8 mouse cellular contexts compared by ENCODE assay signal in genomic region chr2:35107984-35108635, GRCm38 (mm10). TPM values are rescaled to one million over a fixed set of nuclear protein-coding genes. Genes with fewer than 3 reads are reported as not detected.
DNase-seq lines count a peak whose midpoint lies in the region; ATAC-seq and TF ChIP-seq lines count a peak whose summit lies in the region.

No protein-coding gene starts in this region.

- intact Hi-C loops in gastrocnemius, postnatal 14 days (cut with DNase I; ENCODE audit: low total_unique reads): loop anchor here (5.0 kb wide), 1 partner anchor 61 kb away; no protein-coding TSS in a partner anchor

- no peak for ATAC-seq in lung, embryonic 14.5 days (ENCODE audit: insufficient read depth)
- no peak for ATAC-seq in forebrain, embryonic 13.5 days

- WGBS in spleen, adult 2 months: 36% methylated on average over 5 of the region's 5 CpGs
- 52% methylated on average over 5 of the region's 5 CpGs for WGBS in lung, embryonic 14.5 days
- 53% methylated on average over 5 of the region's 5 CpGs for WGBS in forebrain, embryonic 13.5 days

- H3K4me2 ChIP-seq in lung, embryonic 14.5 days: no peak overlapping the region
- no peak overlapping the region for H3K4me2 ChIP-seq in forebrain, embryonic 13.5 days

- TF ChIP-seq POLR2A in spleen, adult 2 months (IDR thresholded peaks at IDR 0.05; ENCODE audit: low read depth, low read length): no peak

- no peak overlapping the region for H3K4me3 ChIP-seq in spleen, adult 2 months (ENCODE audit: extremely low read depth, insufficient read depth, insufficient read length)
- no peak overlapping the region for H3K4me3 ChIP-seq in lung, embryonic 14.5 days (ENCODE audit: low read depth, low read length)
- no peak overlapping the region for H3K4me3 ChIP-seq in forebrain, embryonic 13.5 days

- H3K9me3 ChIP-seq in lung, embryonic 14.5 days (ENCODE audit: low read depth, low read length): no peaks in the 10 kb centered on the region
- H3K9me3 ChIP-seq in forebrain, embryonic 13.5 days (replicated peaks): no peaks in the 10 kb centered on the region

- no peak overlapping the region for H3K27ac ChIP-seq in spleen, adult 2 months (ENCODE audit: insufficient read depth, low read length)
- H3K27ac ChIP-seq in lung, embryonic 14.5 days (ENCODE audit: low read depth): no peak overlapping the region
- H3K27ac ChIP-seq in forebrain, embryonic 13.5 days: no peak overlapping the region

- peak; percentile 16; the same call in 1 of the 2 replicates for TF ChIP-seq CTCF in spleen, adult 2 months (IDR thresholded peaks at IDR 0.05; ENCODE audit: extremely low read depth, insufficient read depth, insufficient read length, insufficient replicate concordance)
- TF ChIP-seq CTCF in lung, embryonic 14.5 days (IDR thresholded peaks at IDR 0.05; ENCODE audit: low read depth): peak; percentile 65

- no peaks in the 10 kb centered on the region for H3K36me3 ChIP-seq in spleen, adult 2 months (ENCODE audit: control insufficient read depth, insufficient read depth, low read length)
- H3K36me3 ChIP-seq in lung, embryonic 14.5 days (ENCODE audit: insufficient read depth): no peaks in the 10 kb centered on the region
- no peaks in the 10 kb centered on the region for H3K36me3 ChIP-seq in forebrain, embryonic 13.5 days (ENCODE audit: poor library complexity, severe bottlenecking)

- DNase-seq in gastrocnemius, postnatal 4 days (ENCODE audit: low spot score in 2 of 2): peak; percentile 19
- no peak for DNase-seq in gastrocnemius, postnatal 14 days
- peak in 1 of 2 experiments; percentile 21 for DNase-seq in spleen, adult 2 months (ENCODE audit: low read depth in 1 of 2, low spot score in 2 of 2)
- no peak for DNase-seq in spleen, adult 12 weeks (ENCODE audit: low spot score)
- DNase-seq in embryo, embryonic 10.5 days (ENCODE audit: low spot score): peak; percentile 65
- peak; percentile 70 for DNase-seq in lung, embryonic 14.5 days
- no peak for DNase-seq in urinary bladder, adult 2 months (ENCODE audit: low spot score)

- H3K27me3 ChIP-seq in spleen, adult 2 months (ENCODE audit: control insufficient read depth, insufficient read depth, low read length): no peaks in the 10 kb centered on the region
- no peaks in the 10 kb centered on the region for H3K27me3 ChIP-seq in lung, embryonic 14.5 days (ENCODE audit: insufficient read depth, low read length)
- no peaks in the 10 kb centered on the region for H3K27me3 ChIP-seq in forebrain, embryonic 13.5 days

- H3K9ac ChIP-seq in lung, embryonic 14.5 days: no peak overlapping the region
- H3K9ac ChIP-seq in forebrain, embryonic 13.5 days: no peak overlapping the region

- peaks cover 2% of the 10 kb centered on the region for H3K4me1 ChIP-seq in spleen, adult 2 months (ENCODE audit: control insufficient read depth, insufficient read depth, insufficient read length)
- no peaks in the 10 kb centered on the region for H3K4me1 ChIP-seq in lung, embryonic 14.5 days (ENCODE audit: insufficient read depth)
- peaks cover 6% of the 10 kb centered on the region for H3K4me1 ChIP-seq in forebrain, embryonic 13.5 days

RNA-seq across cellular contexts. Expression of gene Cntrl, which starts 1.2 kb away (rescaled TPM):
- total RNA-seq in gastrocnemius, postnatal 4 days (2021): 10 to 100 TPM; 14.4 to 16.7 TPM
- total RNA-seq in gastrocnemius, postnatal 14 days (2021): 1 to 10 TPM; 6.4 TPM
- 19.7 and 21.6 TPM in 2 replicates for polyA plus RNA-seq in spleen, adult 2 months (2012; rRNA removed)
- 30.5 and 30.8 TPM in 2 replicates for polyA plus RNA-seq in lung, embryonic 14.5 days (2014; fragmentation: Nextera tagmentation; extraction: Ambion mirVana)
- polyA plus RNA-seq in urinary bladder, adult 2 months (2012; rRNA removed): 20.8 and 23.7 TPM in 2 replicates
- polyA plus RNA-seq in forebrain, embryonic 13.5 days (2015; fragmentation: Nextera tagmentation; extraction: Ambion mirVana): 27.8 and 30.2 TPM in 2 replicates

RNA-seq across cellular contexts. Expression of gene AI182371, which starts 6.8 kb away (rescaled TPM):
- under 1 TPM; 0.17 to 0.47 TPM for total RNA-seq in gastrocnemius, postnatal 4 days (2021)
- total RNA-seq in gastrocnemius, postnatal 14 days (2021): under 1 TPM; 0.14 to 0.29 TPM
- 0.25 and 0.40 TPM in 2 replicates for polyA plus RNA-seq in spleen, adult 2 months (2012; rRNA removed)
- 0.15 TPM in 1 of 2 replicates, not detected in the other for polyA plus RNA-seq in lung, embryonic 14.5 days (2014; fragmentation: Nextera tagmentation; extraction: Ambion mirVana)
- polyA plus RNA-seq in urinary bladder, adult 2 months (2012; rRNA removed): 1.0 and 1.4 TPM in 2 replicates
- polyA plus RNA-seq in forebrain, embryonic 13.5 days (2015; fragmentation: Nextera tagmentation; extraction: Ambion mirVana): 0.18 and 0.34 TPM in 2 replicates

RNA-seq across cellular contexts. Expression of gene Hc, which starts 46.9 kb away (rescaled TPM):
- 1 to 10 TPM in 1 of 2 experiments, under 1 TPM in 1; 0.25 to 1.1 TPM for total RNA-seq in gastrocnemius, postnatal 4 days (2021)
- not detected for total RNA-seq in gastrocnemius, postnatal 14 days (2021)
- not detected in 2 replicates for polyA plus RNA-seq in spleen, adult 2 months (2012; rRNA removed)
- polyA plus RNA-seq in lung, embryonic 14.5 days (2014; fragmentation: Nextera tagmentation; extraction: Ambion mirVana): 0.49 and 1.5 TPM in 2 replicates
- polyA plus RNA-seq in urinary bladder, adult 2 months (2012; rRNA removed): 0.40 and 0.56 TPM in 2 replicates
- 0.35 and 0.36 TPM in 2 replicates for polyA plus RNA-seq in forebrain, embryonic 13.5 days (2015; fragmentation: Nextera tagmentation; extraction: Ambion mirVana)

Comparison
In these comparisons a context has a peak if more than half of its experiments do, and no peak if none do; other contexts are left out.
1. DNase-seq: peak in gastrocnemius, postnatal 4 days (2 of 2), embryo, embryonic 10.5 days (single experiment) and lung, embryonic 14.5 days (single experiment); none in gastrocnemius, postnatal 14 days (single experiment), spleen, adult 12 weeks (single experiment) and urinary bladder, adult 2 months (single experiment).